In the genomic region with DNA sequence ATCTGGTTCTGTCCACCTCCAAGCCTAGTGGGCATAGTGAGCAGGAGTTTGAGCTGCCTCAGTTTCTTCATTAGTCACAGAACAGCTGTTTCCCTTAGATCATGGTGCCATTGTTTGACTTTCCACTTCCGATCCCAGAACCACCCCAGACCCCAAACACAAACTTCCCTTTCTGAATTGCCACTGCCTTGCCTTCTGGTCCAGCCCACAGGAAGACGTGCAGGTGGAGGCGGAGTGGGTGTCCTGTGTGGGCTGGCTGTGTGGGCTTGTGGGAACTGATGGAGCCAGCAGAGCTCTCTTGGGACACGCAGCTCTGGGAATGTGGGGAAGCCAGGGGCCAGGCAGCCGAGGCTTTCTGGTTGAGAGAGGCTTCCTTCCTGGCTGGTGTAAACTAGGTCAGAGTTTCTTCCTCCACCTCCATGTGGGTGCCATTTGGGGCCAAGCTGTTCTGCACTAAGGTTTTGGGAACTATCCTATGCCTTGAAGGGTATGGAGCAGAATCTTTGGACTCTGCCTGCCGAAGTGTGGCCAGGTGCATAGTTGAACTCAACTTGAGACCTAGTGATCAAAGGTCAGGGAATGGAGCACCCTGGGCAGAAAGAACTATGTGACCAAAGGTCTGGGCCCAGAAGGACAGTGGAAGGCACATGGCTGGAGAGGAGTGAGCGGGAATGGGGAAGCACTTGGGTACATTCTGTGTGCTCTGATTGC, we compare ENCODE assay signal across 8 mouse cellular contexts. TPM values are rescaled to one million over a fixed set of nuclear protein-coding genes. Genes with fewer than 3 reads are reported as not detected.
DNase-seq lines count a peak whose midpoint lies in the region; ATAC-seq and TF ChIP-seq lines count a peak whose summit lies in the region.

No protein-coding gene starts in this region.

- TF ChIP-seq CTCF in lung, adult 2 months (IDR thresholded peaks at IDR 0.05; ENCODE audit: insufficient read depth, low read length): no peak

- TF ChIP-seq POLR2A in lung, adult 2 months (IDR thresholded peaks at IDR 0.05; ENCODE audit: borderline replicate concordance, extremely low read depth, low read depth, low read length): no peak

- H3K27me3 ChIP-seq in forebrain, embryonic 15.5 days: no peaks in the 10 kb centered on the region
- H3K27me3 ChIP-seq in lung, embryonic 15.5 days: no peaks in the 10 kb centered on the region

- WGBS in lung, adult 2 months: 42% methylated on average over 7 of the region's 7 CpGs
- WGBS in forebrain, embryonic 15.5 days: 89% methylated on average over 7 of the region's 7 CpGs
- 49% methylated on average over 7 of the region's 7 CpGs for WGBS in lung, embryonic 15.5 days

- no peaks in the 10 kb centered on the region for H3K9me3 ChIP-seq in forebrain, embryonic 15.5 days
- H3K9me3 ChIP-seq in lung, embryonic 15.5 days: no peaks in the 10 kb centered on the region

- no peak overlapping the region; the same call in 1 of the 2 replicates for H3K27ac ChIP-seq in forebrain, embryonic 15.5 days (replicated peaks)
- peak overlapping the region; percentile 39 for H3K27ac ChIP-seq in lung, embryonic 15.5 days

- H3K4me1 ChIP-seq in lung, adult 2 months (ENCODE audit: control insufficient read depth, insufficient read depth, low read length): peaks cover 24% of the 10 kb centered on the region
- peaks cover 68% of the 10 kb centered on the region for H3K4me1 ChIP-seq in forebrain, embryonic 15.5 days
- H3K4me1 ChIP-seq in lung, embryonic 15.5 days: peaks cover 44% of the 10 kb centered on the region

- peak; percentile 48 to 56 for DNase-seq in lung, adult 18-20 months
- DNase-seq in lung, adult 2 months: no peak
- DNase-seq in T-cell, adult 2 months (ENCODE audit: low spot score): no peak
- no peak for DNase-seq in urinary bladder, adult 18-20 months (ENCODE audit: low spot score in 2 of 2)
- no peak for DNase-seq in left cerebral cortex, adult 8-10 months (ENCODE audit: low spot score in 2 of 2)

- H3K9ac ChIP-seq in forebrain, embryonic 15.5 days (replicated peaks): no peak overlapping the region
- H3K9ac ChIP-seq in lung, embryonic 15.5 days: no peak overlapping the region

- no peak overlapping the region for H3K4me3 ChIP-seq in lung, adult 2 months (replicated peaks; ENCODE audit: extremely low read depth, low read depth, low read length)
- no peak overlapping the region for H3K4me3 ChIP-seq in forebrain, embryonic 15.5 days
- no peak overlapping the region for H3K4me3 ChIP-seq in lung, embryonic 15.5 days

- no peak for ATAC-seq in forebrain, embryonic 15.5 days (replicated peaks)
- peak; percentile 47 to 49 for ATAC-seq in hematopoietic stem cell, adult 5-6 weeks (replicated peaks in 1 of 2; ENCODE audit: insufficient read depth in 1 of 2, low FRiP score in 2 of 2, low TSS enrichment in 1 of 2, low read depth in 1 of 2, poor library complexity in 2 of 2, severe bottlenecking in 2 of 2)
- no peak for ATAC-seq in lung, embryonic 15.5 days (ENCODE audit: borderline replicate concordance, extremely low read depth, low FRiP score, low TSS enrichment)

- peak overlapping the region; percentile 74 for H3K4me2 ChIP-seq in forebrain, embryonic 15.5 days (replicated peaks)
- peak overlapping the region; percentile 22 for H3K4me2 ChIP-seq in lung, embryonic 15.5 days

- peaks cover 34% of the 10 kb centered on the region for H3K36me3 ChIP-seq in forebrain, embryonic 15.5 days
- H3K36me3 ChIP-seq in lung, embryonic 15.5 days: peaks cover 30% of the 10 kb centered on the region

RNA-seq across cellular contexts. Expression of a gene that starts 3.9 kb away (rescaled TPM):
- 207 and 215 TPM in 2 replicates for polyA plus RNA-seq in lung, adult 2 months (2012; rRNA removed)
- polyA plus RNA-seq in forebrain, embryonic 15.5 days (2015; fragmentation: Nextera tagmentation; extraction: Ambion mirVana): 48.2 and 48.5 TPM in 2 replicates
- 30.8 and 36.9 TPM in 2 replicates for total RNA-seq in hematopoietic stem cell, adult 5-6 weeks (2017)
- 109 and 111 TPM in 2 replicates for polyA plus RNA-seq in lung, embryonic 15.5 days (2015; fragmentation: Nextera tagmentation; extraction: Ambion mirVana)
- 10 to 100 TPM; 18.7 to 24.5 (median 21.6) TPM for total RNA-seq in left cerebral cortex, adult 8-10 months (2022)

RNA-seq across cellular contexts. Expression of a gene that starts 9.1 kb away (rescaled TPM):
- polyA plus RNA-seq in lung, adult 2 months (2012; rRNA removed): 41.8 and 50.6 TPM in 2 replicates
- 156 and 171 TPM in 2 replicates for polyA plus RNA-seq in forebrain, embryonic 15.5 days (2015; fragmentation: Nextera tagmentation; extraction: Ambion mirVana)
- total RNA-seq in hematopoietic stem cell, adult 5-6 weeks (2017): 22.7 and 42.1 TPM in 2 replicates
- polyA plus RNA-seq in lung, embryonic 15.5 days (2015; fragmentation: Nextera tagmentation; extraction: Ambion mirVana): 47.2 and 47.6 TPM in 2 replicates
- 100 to 1,000 TPM; 174 to 204 (median 186) TPM for total RNA-seq in left cerebral cortex, adult 8-10 months (2022)

Comparison
In these comparisons a context has a peak if more than half of its experiments do, and no peak if none do; other contexts are left out.
1. DNase-seq: peak in lung, adult 18-20 months (2 of 2); none in lung, adult 2 months (single experiment), T-cell, adult 2 months (single experiment), urinary bladder, adult 18-20 months (0 of 2) and left cerebral cortex, adult 8-10 months (0 of 2).
2. ATAC-seq: peak in hematopoietic stem cell, adult 5-6 weeks (2 of 2); none in forebrain, embryonic 15.5 days (single experiment) and lung, embryonic 15.5 days (single experiment).